Mouse (Mus musculus) heart, embryonic 11.5 days (tissue): Measurements from ENCODE around the gene Gtse1. TPM values are rescaled to one million over a fixed set of nuclear protein-coding genes. Genes with fewer than 3 reads are reported as not detected.

Experiments
- ATAC-seq: fragments of 200-750 bp; cut with Nextera tagmentation; replicated peaks from 2 replicates; pipeline ENCODE4 v1.8.0; 2017; ENCODE audit warnings: moderate library complexity; ENCODE audit not compliant: insufficient number of reproducible peaks, low FRiP score, low TSS enrichment
- H3K27ac ChIP-seq: fragments of 300-500 bp; sonication (generic); 2 replicates; pipeline ENCODE4 v1.5.1; 2014; ENCODE audit warnings: mild to moderate bottlenecking, low read depth, low read length
- H3K27me3 ChIP-seq: fragments of 300-500 bp; sonication (generic); 2 replicates; pipeline ENCODE4 v1.6.1; 2014; ENCODE audit warnings: mild to moderate bottlenecking, low read length, mixed read lengths; ENCODE audit not compliant: control insufficient read depth, insufficient read depth
- H3K36me3 ChIP-seq: fragments of 300-500 bp; sonication (generic); 2 replicates; pipeline ENCODE4 v1.6.1; 2014; ENCODE audit warnings: mild to moderate bottlenecking, low read length, moderate library complexity, mixed read lengths; ENCODE audit not compliant: control insufficient read depth, insufficient read depth
- H3K4me1 ChIP-seq: fragments of 300-500 bp; sonication (generic); 2 replicates; pipeline ENCODE4 v1.6.1; 2014; ENCODE audit warnings: low read length; ENCODE audit not compliant: control insufficient read depth, insufficient read depth
- H3K4me2 ChIP-seq: fragments of 300-500 bp; sonication (generic); 2 replicates; pipeline ENCODE4 v1.6.1; 2014; ENCODE audit warnings: mild to moderate bottlenecking, moderate library complexity
- H3K4me3 ChIP-seq: fragments of 300-500 bp; sonication (generic); 2 replicates; pipeline ENCODE4 v1.5.1; 2014; ENCODE audit warnings: low read depth, low read length
- H3K9ac ChIP-seq: fragments of 300-500 bp; sonication (generic); 2 replicates; pipeline ENCODE4 v1.6.1; 2014; ENCODE audit warnings: mild to moderate bottlenecking, low read depth, low read length, moderate library complexity
- H3K9me3 ChIP-seq: fragments of 300-500 bp; sonication (generic); replicated peaks from 2 replicates; pipeline ENCODE4 v1.6.1; 2016; ENCODE audit warnings: low read length; ENCODE audit not compliant: control insufficient read depth
- WGBS: fragments of 180-500 bp; shearing (Covaris S2); extraction: QIAGEN DNeasy Blood & Tissue Kit; methylation state at CpG from one replicate; pipeline ENCODE4 v1.1.7; 2014; ENCODE audit not compliant: insufficient replicate concordance; 5-methylcytosine and 5-hydroxymethylcytosine counted together
- polyA plus RNA-seq: library from polyadenylated mRNA; unstranded; fragments of >200 nt; fragmentation: Nextera tagmentation; extraction: Ambion mirVana; gene quantifications from 2 replicates; pipeline ENCODE4 v1.2.1, GENCODE M21; 2014

Gene Gtse1
- 24.4 and 27.8 TPM in 2 replicates for polyA plus RNA-seq

DNA sequence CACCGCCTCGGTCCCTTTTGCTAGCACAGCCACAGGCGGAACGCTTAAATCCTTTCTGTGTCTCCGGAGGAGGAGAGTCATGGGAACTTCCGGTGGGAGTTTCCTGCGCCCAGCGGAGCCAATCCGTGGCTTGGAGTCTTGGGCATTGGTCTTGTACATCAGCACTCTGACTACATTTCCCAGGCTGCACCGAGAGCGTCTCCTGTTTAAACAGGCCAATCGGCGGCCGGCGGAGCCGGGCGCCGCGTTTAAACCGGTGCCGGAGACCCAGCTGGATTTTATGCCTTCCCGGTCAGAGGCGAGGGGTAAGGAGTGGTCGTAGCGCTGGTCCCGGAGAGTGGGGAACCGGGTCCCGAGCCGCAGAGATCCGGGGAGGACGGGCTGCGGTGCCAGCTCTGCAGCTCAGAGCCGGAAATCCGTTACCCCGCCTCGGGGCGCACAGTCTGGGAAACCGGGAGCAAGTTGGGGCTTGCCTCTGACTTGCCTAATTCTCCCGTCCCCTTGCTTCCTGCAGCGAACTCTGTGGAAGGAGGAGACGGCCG is at the start of gene Gtse1:
Gene Gtse1 (plus strand): TSS at position 256 of the 542 bp plus-strand sequence.
- Histone ChIP-seq H3K9ac (peak within 1 kb of the TSS; percentile 83), H3K27ac (peak within 1 kb of the TSS; percentile 66), H3K4me2 (peak within 1 kb of the TSS; percentile 90), H3K9me3 (no peaks in the 10 kb centered on the region), H3K36me3 (peaks cover 13% of the 10 kb centered on the region; the same call in 1 of the 2 replicates), H3K4me3 (peak within 1 kb of the TSS; percentile 77), H3K4me1 (peaks cover 9% of the 10 kb centered on the region), H3K27me3 (no peaks in the 10 kb centered on the region)
- under 1% methylated on average over 42 of the region's 42 CpGs for WGBS
- ATAC-seq: peak; percentile 91

- Histone ChIP-seq H3K4me1 (peaks cover 6% of the 10 kb centered on the region), H3K9me3 (no peaks in the 10 kb centered on the region), H3K9ac (peak overlapping the region; percentile 50; the same call in 1 of the 2 replicates), H3K4me2 (peak overlapping the region; percentile 90), H3K36me3 (no peaks in the 10 kb centered on the region; the same call in 1 of the 2 replicates), H3K4me3 (peak overlapping the region; percentile 80), H3K27ac (peak overlapping the region; percentile 95), H3K27me3 (no peaks in the 10 kb centered on the region)
- 51% methylated on average over 5 of the region's 5 CpGs for WGBS
- no peak for ATAC-seq
Observed at GRCm38 (mm10) chr15:85810462-85810805, 49.1 kb upstream of the Gtse1 start.

GRCm38 (mm10) chr15:85810806-85811521 is 48.6 kb upstream of the Gtse1 start:
- WGBS: 3% methylated on average over 36 of the region's 36 CpGs
- Histone ChIP-seq H3K4me1 (peaks cover 6% of the 10 kb centered on the region), H3K4me2 (peak overlapping the region; percentile 90), H3K9ac (peak overlapping the region; percentile 92), H3K27me3 (no peaks in the 10 kb centered on the region), H3K4me3 (peak overlapping the region; percentile 80), H3K36me3 (no peaks in the 10 kb centered on the region; the same call in 1 of the 2 replicates), H3K27ac (peak overlapping the region; percentile 95), H3K9me3 (no peaks in the 10 kb centered on the region)
- peak; percentile 84 for ATAC-seq

DNA sequence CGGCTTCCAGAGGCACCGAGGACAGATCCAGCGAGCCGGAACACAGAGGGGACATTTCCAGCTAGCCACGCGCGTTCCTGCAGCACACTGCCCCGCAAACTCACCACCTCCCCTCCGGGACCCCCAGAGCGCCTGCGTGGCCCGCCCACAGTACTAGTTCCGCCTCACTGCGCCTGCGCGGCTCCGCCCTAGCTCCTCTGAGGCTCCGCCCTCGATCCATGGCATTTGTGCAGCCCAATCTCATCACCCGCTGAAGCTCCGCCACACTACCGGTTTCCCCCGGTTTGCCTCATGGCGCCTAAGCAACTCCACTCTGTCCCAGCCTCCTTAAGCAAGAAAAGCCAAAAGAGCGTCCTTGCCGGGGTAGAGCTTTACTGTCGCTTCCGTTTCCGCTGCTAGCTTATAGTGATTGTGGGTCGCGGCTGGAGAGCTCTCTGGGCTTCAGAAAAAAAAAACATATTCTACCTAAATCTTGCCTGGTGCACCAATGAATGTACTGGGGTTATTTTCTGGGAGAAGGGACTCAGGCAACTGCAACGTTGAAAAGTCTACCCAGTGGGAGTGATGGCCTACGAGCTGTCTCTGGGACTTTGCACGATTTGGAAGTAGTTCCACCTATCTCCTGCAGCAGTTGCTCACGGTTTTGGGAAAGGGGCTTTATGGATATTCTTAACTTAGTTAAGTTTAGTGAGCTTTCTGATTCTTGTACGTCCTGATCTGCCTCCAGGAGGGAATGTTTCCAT is 47.8 kb upstream of the Gtse1 start, which contains the start of gene Cdpf1:
Gene Cdpf1 (minus strand): TSS at position 163 of the 743 bp plus-strand sequence.
- peak within 1 kb of the TSS; percentile 90 for H3K4me2 ChIP-seq
- ATAC-seq: peak; percentile 90
- no peaks in the 10 kb centered on the region for H3K27me3 ChIP-seq
- H3K36me3 ChIP-seq: no peaks in the 10 kb centered on the region; the same call in 1 of the 2 replicates
- peak within 1 kb of the TSS; percentile 80 for H3K4me3 ChIP-seq
- H3K27ac ChIP-seq: peak within 1 kb of the TSS; percentile 95
- H3K9me3 ChIP-seq: no peaks in the 10 kb centered on the region
- WGBS: 3% methylated on average over 36 of the region's 36 CpGs
- H3K9ac ChIP-seq: peak within 1 kb of the TSS; percentile 92
- H3K4me1 ChIP-seq: peaks cover 6% of the 10 kb centered on the region

DNA sequence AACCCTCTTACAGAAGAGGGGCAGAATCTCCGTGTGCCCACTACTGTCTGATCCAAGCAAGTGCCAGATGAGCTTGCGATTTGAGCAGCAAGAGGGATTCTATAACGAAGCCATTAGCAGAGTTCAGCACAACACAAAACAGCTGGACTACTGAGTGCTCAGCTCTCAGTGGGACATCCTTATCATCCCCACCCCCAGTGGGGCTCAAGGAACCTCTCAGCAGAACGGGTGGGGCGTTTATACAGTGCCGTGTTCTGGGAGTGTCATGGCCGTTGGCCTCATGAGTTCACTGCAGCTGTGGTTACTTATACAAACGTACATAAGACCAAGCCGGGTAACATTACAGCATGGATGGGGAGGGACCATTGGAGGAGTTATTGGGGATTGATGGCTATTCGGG is 46.1 kb upstream of the Gtse1 start:
- H3K27me3 ChIP-seq: no peaks in the 10 kb centered on the region
- H3K9me3 ChIP-seq: no peaks in the 10 kb centered on the region
- no peak overlapping the region for H3K27ac ChIP-seq
- ATAC-seq: no peak
- H3K36me3 ChIP-seq: no peaks in the 10 kb centered on the region
- peaks cover 6% of the 10 kb centered on the region for H3K4me1 ChIP-seq
- H3K4me2 ChIP-seq: no peak overlapping the region
- 55% methylated on average over 10 of the region's 10 CpGs for WGBS
- no peak overlapping the region for H3K4me3 ChIP-seq
- H3K9ac ChIP-seq: no peak overlapping the region

DNA sequence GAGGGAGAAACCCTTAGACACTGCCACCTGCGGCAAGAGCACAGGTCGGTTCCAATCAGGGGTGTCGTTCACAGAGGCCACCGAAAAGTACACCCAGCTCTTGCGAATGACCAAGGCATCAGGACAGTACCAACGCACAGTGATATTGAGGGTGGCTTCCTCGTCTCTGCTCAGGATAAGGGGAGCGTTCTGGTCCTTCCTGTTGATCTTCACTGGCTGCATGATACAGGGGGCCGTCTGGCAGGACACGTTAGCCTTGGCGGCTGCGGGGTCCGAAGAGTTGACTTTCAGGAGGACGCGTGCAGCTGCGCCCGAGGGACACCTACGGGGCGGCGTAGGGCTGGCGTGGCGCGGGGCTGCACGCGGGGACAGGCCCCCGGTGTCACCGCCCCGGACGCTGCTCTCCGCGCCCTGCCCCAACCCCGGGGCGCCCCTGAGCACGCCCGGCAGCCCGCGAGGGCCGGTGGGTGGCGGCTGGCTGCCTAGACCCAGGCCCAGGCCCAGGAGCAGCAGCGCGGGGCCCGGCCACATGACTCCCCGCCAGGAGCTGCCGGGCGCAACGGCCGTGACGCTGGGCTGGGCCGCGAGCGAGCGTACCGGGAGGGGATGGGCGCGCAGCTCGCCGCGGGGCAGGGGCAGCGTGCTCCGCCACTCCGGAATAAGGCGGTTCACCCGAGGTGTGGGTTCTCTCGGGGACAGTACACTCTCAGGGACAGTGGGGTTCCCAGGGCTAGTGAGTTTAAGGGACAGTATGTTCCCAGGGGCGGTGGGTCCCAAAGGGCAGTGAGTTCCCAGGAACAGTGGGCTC is 38.1 kb upstream of the Gtse1 start, which contains the start of gene Pkdrej:
Gene Pkdrej (minus strand): TSS at position 532 of the 808 bp plus-strand sequence.
- ATAC-seq: peak; percentile 22; the same call in 1 of the 2 replicates
- Histone ChIP-seq H3K9ac (peak within 1 kb of the TSS; percentile 78), H3K27me3 (peaks cover 17% of the 10 kb centered on the region), H3K36me3 (no peaks in the 10 kb centered on the region), H3K4me1 (no peaks in the 10 kb centered on the region), H3K27ac (no peak within 1 kb of the TSS), H3K9me3 (no peaks in the 10 kb centered on the region), H3K4me2 (peak within 1 kb of the TSS; percentile 97), H3K4me3 (peak within 1 kb of the TSS; percentile 59)
- WGBS: under 1% methylated on average over 57 of the region's 65 CpGs

- Histone ChIP-seq H3K9me3 (no peaks in the 10 kb centered on the region), H3K27ac (no peak overlapping the region), H3K4me3 (peak overlapping the region; percentile 59), H3K4me2 (peak overlapping the region; percentile 97), H3K4me1 (no peaks in the 10 kb centered on the region), H3K9ac (peak overlapping the region; percentile 78), H3K36me3 (no peaks in the 10 kb centered on the region), H3K27me3 (peaks cover 17% of the 10 kb centered on the region)
- 9% methylated on average over 4 of the region's 4 CpGs for WGBS
- ATAC-seq: no peak
Observed at GRCm38 (mm10) chr15:85822011-85822359, 37.6 kb upstream of the Gtse1 start.

- Histone ChIP-seq H3K4me3 (no peak overlapping the region), H3K4me1 (peaks cover under 1% of the 10 kb centered on the region; the same call in 1 of the 2 replicates), H3K27ac (no peak overlapping the region), H3K9ac (no peak overlapping the region), H3K4me2 (no peak overlapping the region), H3K36me3 (no peaks in the 10 kb centered on the region), H3K27me3 (no peaks in the 10 kb centered on the region; the same call in 1 of the 2 replicates), H3K9me3 (no peaks in the 10 kb centered on the region)
- WGBS: 35% methylated on average over 5 of the region's 5 CpGs
- ATAC-seq: no peak
Observed at GRCm38 (mm10) chr15:85826676-85827075, 32.9 kb upstream of the Gtse1 start.
